Comparison of ENCODE assay signal across 14 mouse cellular contexts in the genomic region with DNA sequence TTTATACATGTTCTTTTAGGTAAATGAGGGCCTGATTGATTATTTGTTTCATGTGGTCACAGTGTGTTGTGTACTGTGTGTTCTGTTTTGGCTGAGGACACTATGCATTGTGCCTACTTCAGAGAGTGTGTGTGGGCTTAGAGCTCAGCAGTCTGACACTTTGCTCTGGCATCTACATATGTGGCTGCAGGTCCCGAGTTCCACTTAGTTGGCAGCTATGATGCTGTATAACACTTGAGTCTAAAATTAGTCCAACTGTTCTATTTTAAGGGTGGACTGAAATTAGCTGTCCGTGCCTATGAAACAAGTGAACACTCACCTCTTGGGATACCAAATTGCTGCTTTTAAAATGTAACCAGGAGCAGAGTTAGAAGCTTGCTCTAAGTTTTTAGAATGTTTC.
DNase-seq lines count a peak whose midpoint lies in the region; ATAC-seq and TF ChIP-seq lines count a peak whose summit lies in the region.
"Had no signal": no experiment of that assay in that cellular context is flagged by ENCODE, and none has a peak within 500 bp of the region (broad histone marks: within the 10 kb centered on the region; RNA-seq: fewer than 3 reads in every experiment).

No protein-coding gene starts in this region.

- 2% methylated on average over 2 of the region's 2 CpGs for WGBS in heart, adult 2 months
- 13% methylated on average over 2 of the region's 2 CpGs for WGBS in heart, postnatal 0 days

- H3K27me3 ChIP-seq in heart, adult 2 months (ENCODE audit: control insufficient read depth, insufficient read depth, low read length) = no peaks in the 10 kb centered on the region
- H3K27me3 ChIP-seq in CH12.LX (replicated peaks) = no peaks in the 10 kb centered on the region
- H3K27me3 ChIP-seq in heart, postnatal 0 days (ENCODE audit: control insufficient read depth, insufficient read depth, low read length) = no peaks in the 10 kb centered on the region
- H3K27me3 ChIP-seq: kidney, embryonic 15.5 days had no signal

- dilution Hi-C loops in CH12.LX (cut with MboI; ENCODE audit: extremely low pct_ligation_motif_present, extremely low pct_unique_long_range_greater_than_20kb, low sequenced_read_pairs) = no loop called here

- peak overlapping the region; percentile 57 for H3K4me2 ChIP-seq in CH12.LX (ENCODE audit: insufficient read depth, low read depth, poor library complexity, severe bottlenecking)
- peak overlapping the region; percentile 44 for H3K4me2 ChIP-seq in heart, postnatal 0 days (ENCODE audit: low read depth, low read length)
- H3K4me2 ChIP-seq: kidney, embryonic 15.5 days had no signal

- TF ChIP-seq EP300 in heart, adult 2 months (IDR thresholded peaks at IDR 0.05; ENCODE audit: insufficient read depth, low read depth, low read length) = peak; percentile 83
- TF ChIP-seq EP300 in CH12.LX (IDR thresholded peaks at IDR 0.05; ENCODE audit: low read length) = no peak
- TF ChIP-seq EP300 in heart, postnatal 0 days (IDR thresholded peaks at IDR 0.05; ENCODE audit: low read depth) = peak; percentile 75; the same call in 1 of the 2 replicates

- peaks cover 18% of the 10 kb centered on the region for H3K79me2 ChIP-seq in heart, adult 2 months (replicated peaks; ENCODE audit: control insufficient read depth, insufficient read depth, low read length)
- H3K79me2 ChIP-seq in CH12.LX (replicated peaks; ENCODE audit: control insufficient read depth, extremely low read depth, insufficient read depth, poor library complexity, severe bottlenecking) = no peaks in the 10 kb centered on the region

- in situ Hi-C loops in CH12.LX (cut with MboI; ENCODE audit: low pct_ligation_motif_present, low pct_unique_long_range_greater_than_20kb, low sequenced_read_pairs) = no loop called here

- H3K4me3 ChIP-seq in heart, adult 2 months = no peak overlapping the region
- H3K4me3 ChIP-seq in CH12.LX (replicated peaks in 1 of 3; ENCODE audit: low read depth in 2 of 3, low read length in 2 of 3, poor library complexity in 1 of 3) = no peak overlapping the region
- H3K4me3 ChIP-seq in brown adipose tissue, adult 24 weeks (ENCODE audit: insufficient read depth, low read depth, low read length) = no peak overlapping the region
- no peak overlapping the region for H3K4me3 ChIP-seq in heart, postnatal 0 days (ENCODE audit: low read depth, low read length)
- H3K4me3 ChIP-seq: kidney, embryonic 15.5 days; megakaryocyte, embryonic 14.5 days had no signal

- peak in 1 of 2 experiments; percentile 59 for DNase-seq in heart, adult 2 months
- DNase-seq in heart, postnatal 4 days = no peak
- DNase-seq in CH12.LX (ENCODE audit: extremely low read depth) = peak; percentile 54
- DNase-seq in heart, postnatal 0 days (ENCODE audit: low spot score) = peak; percentile 94
- DNase-seq in kidney, postnatal 10 days = no peak
- no peak for DNase-seq in embryo, embryonic 9.5 days (ENCODE audit: extremely low spot score)
- DNase-seq: adrenal gland, postnatal 14 days; layer of hippocampus, adult 9-11 months; liver; lung, adult 2 months; right cerebral cortex, postnatal 14 days had no signal

- 0 out of 2 replicates have a peak, but pooled peaks have one; percentile 35 for TF ChIP-seq POLR2A in heart, adult 2 months (IDR thresholded peaks at IDR 0.05; ENCODE audit: insufficient read depth, low read depth, low read length)
- no peak for TF ChIP-seq POLR2A in CH12.LX (IDR thresholded peaks at IDR 0.05; ENCODE audit: low read depth, low read length)

- no peak for TF ChIP-seq CTCF in heart, adult 2 months (IDR thresholded peaks at IDR 0.05)
- TF ChIP-seq CTCF in CH12.LX (conservative IDR thresholded peaks at IDR 0.05 in 1 of 2, IDR thresholded peaks at IDR 0.05 in 1 of 2; ENCODE audit: low read depth in 2 of 2, low read length in 2 of 2) = no peak
- TF ChIP-seq CTCF in heart, postnatal 0 days (IDR thresholded peaks at IDR 0.05; ENCODE audit: low read depth) = no peak

- TF ChIP-seq RAD21 in CH12.LX (IDR thresholded peaks at IDR 0.05; ENCODE audit: low read depth, low read length) = no peak

- intact Hi-C loops in heart, adult 2 months (cut with DNase I) = no loop called here

- H3K4me1 ChIP-seq in heart, adult 2 months (ENCODE audit: control insufficient read depth, insufficient read depth, low read length) = peaks cover 16% of the 10 kb centered on the region
- peaks cover 16 to 73% of the 10 kb centered on the region in 2 experiments for H3K4me1 ChIP-seq in CH12.LX (ENCODE audit: control insufficient read depth in 1 of 2, insufficient read depth in 2 of 2)
- peaks cover 39% of the 10 kb centered on the region for H3K4me1 ChIP-seq in brown adipose tissue, adult 24 weeks (ENCODE audit: control insufficient read depth, insufficient read depth, insufficient read length, low read length)
- H3K4me1 ChIP-seq in heart, postnatal 0 days (ENCODE audit: control insufficient read depth, insufficient read depth) = peaks cover 39% of the 10 kb centered on the region

- no peaks in the 10 kb centered on the region for H3K9me3 ChIP-seq in CH12.LX (replicated peaks; ENCODE audit: low read length)
- no peaks in the 10 kb centered on the region for H3K9me3 ChIP-seq in heart, postnatal 0 days (replicated peaks; ENCODE audit: control insufficient read depth, low read length)
- H3K9me3 ChIP-seq: kidney, embryonic 15.5 days; megakaryocyte, embryonic 14.5 days had no signal

- peak overlapping the region; percentile 51; the same call in 1 of the 2 replicates for H3K9ac ChIP-seq in heart, adult 2 months (ENCODE audit: low read depth, low read length)
- no peak overlapping the region for H3K9ac ChIP-seq in CH12.LX (ENCODE audit: insufficient read depth, low read depth)
- H3K9ac ChIP-seq in heart, postnatal 0 days (replicated peaks; ENCODE audit: low read depth, low read length) = no peak overlapping the region
- H3K9ac ChIP-seq: kidney, embryonic 15.5 days had no signal

- H3K27ac ChIP-seq in heart, adult 2 months = peak overlapping the region; percentile 76
- H3K27ac ChIP-seq in CH12.LX (ENCODE audit: insufficient read depth, low read depth) = no peak overlapping the region
- H3K27ac ChIP-seq in brown adipose tissue, adult 24 weeks (replicated peaks; ENCODE audit: low read depth, low read length) = peak overlapping the region; percentile 52
- H3K27ac ChIP-seq in heart, postnatal 0 days (ENCODE audit: low read depth) = peak overlapping the region; percentile 91
- H3K27ac ChIP-seq: kidney, embryonic 15.5 days had no signal

- ATAC-seq in heart, postnatal 0 days (ENCODE audit: insufficient read depth, low read depth) = peak; percentile 94

- peaks cover 26% of the 10 kb centered on the region for H3K36me3 ChIP-seq in heart, adult 2 months (ENCODE audit: control insufficient read depth, insufficient read depth, low read length)
- H3K36me3 ChIP-seq in CH12.LX (replicated peaks in 1 of 2; ENCODE audit: control insufficient read depth in 1 of 2, insufficient read depth in 1 of 2, low read length in 1 of 2) = peaks cover 0 to 13% of the 10 kb centered on the region in 2 experiments
- H3K36me3 ChIP-seq in heart, postnatal 0 days (replicated peaks; ENCODE audit: control insufficient read depth, insufficient read depth, low read length) = no peaks in the 10 kb centered on the region
- H3K36me3 ChIP-seq: kidney, embryonic 15.5 days had no signal

TF ChIP-seq in CH12.LX, 34 proteins besides CTCF, POLR2A, EP300 and RAD21:
- no peak for TF ChIP-seq TCF12 (IDR thresholded peaks at IDR 0.05; ENCODE audit: low read depth, low read length)
- peak; percentile 91 for TF ChIP-seq MEF2A (IDR thresholded peaks at IDR 0.05; ENCODE audit: borderline replicate concordance, low read depth, low read length)
- peak; percentile 64 for TF ChIP-seq BHLHE40 (IDR thresholded peaks at IDR 0.05; ENCODE audit: low read depth, low read length)
TF ChIP-seq in CH12.LX: peak in this region for 2.

Comparison
In these comparisons a context has a peak if more than half of its experiments do, and no peak if none do; other contexts are left out.
1. DNase-seq: peak in CH12.LX (single experiment) and heart, postnatal 0 days (single experiment); none in heart, postnatal 4 days (single experiment), kidney, postnatal 10 days (single experiment) and embryo, embryonic 9.5 days (single experiment).